Mouse (Mus musculus): ENCODE results near the gene Rbm48.
A peak's percentile ranks its signal among the peaks of the same experiment; 100 is the strongest.

- TF ChIP-seq EP300 (IDR thresholded peaks at IDR 0.05; ENCODE audit: low read depth) (no peak), CTCF (IDR thresholded peaks at IDR 0.05; ENCODE audit: low read depth) (peak; percentile 99)
These were observed 52.5 kb downstream of the Rbm48 start, which contains the start of gene Fam133b for GRCm38 (mm10) chr5:3543629-3544479.

Data from liver, postnatal 0 days (tissue).